Mouse (Mus musculus) embryonic fibroblast, embryonic 13.5 days (primary cell): ENCODE results near the gene Ahnak. TPM values are rescaled to one million over a fixed set of nuclear protein-coding genes. Genes with fewer than 3 reads are reported as not detected.
A peak's percentile ranks its signal among the peaks of the same experiment; 100 is the strongest.
"Not testable (repeated sequence)": the region's sequence is repeated elsewhere in the genome, so short reads cannot be mapped to it uniquely, and the experiment has no call there.

Source experiments
- H3K27ac ChIP-seq: 2 replicates; pipeline ENCODE4 v1.5.1; 2012; ENCODE audit warnings: low read length, control low read depth, inconsistent platforms; ENCODE audit not compliant: insufficient read depth
- H3K4me1 ChIP-seq: 2 replicates; pipeline ENCODE4 v1.6.1; 2011; ENCODE audit warnings: low read length; ENCODE audit not compliant: control insufficient read depth, insufficient read depth
- H3K4me3 ChIP-seq: 2 replicates; pipeline ENCODE4 v1.5.1; 2011; ENCODE audit warnings: mild to moderate bottlenecking, control low read depth, low read length; ENCODE audit not compliant: insufficient read depth
- CTCF ChIP-seq: IDR thresholded peaks from 2 replicates; pipeline ENCODE4 v1.5.1; 2011; ENCODE audit warnings: mild to moderate bottlenecking, control low read depth, low read length, moderate library complexity, borderline replicate concordance; ENCODE audit not compliant: insufficient read depth
- POLR2A ChIP-seq: IDR thresholded peaks from 2 replicates; pipeline ENCODE4 v1.6.1; 2011; ENCODE audit warnings: low read depth, mild to moderate bottlenecking, control low read depth, low read length, moderate library complexity
- polyA plus RNA-seq: library from polyadenylated mRNA; stranded (reverse); fragments of >200 nt; gene quantifications from 2 replicates; pipeline ENCODE4 v1.2.4, GENCODE M21; 2011; ENCODE audit warnings: low read depth; ENCODE audit not compliant: missing spikeins, insufficient read length

The Ahnak gene
- polyA plus RNA-seq, 1 experiment = 559 TPM

- TF ChIP-seq POLR2A (peak; percentile 82), CTCF (no peak)
- H3K27ac ChIP-seq = peak within 1 kb of the TSS; percentile 95
- peak within 1 kb of the TSS; percentile 89 for H3K4me3 ChIP-seq
- peaks cover 8% of the 10 kb centered on the region for H3K4me1 ChIP-seq
Measured at GRCm38 (mm10) chr19:8966590-8967372, 22.3 kb upstream of the Ahnak start, which contains the start of gene Eef1g. Gene Eef1g, plus strand, starts transcription at chr19:8967041.

GRCm38 (mm10) chr19:8967373-8967743 lies 21.7 kb upstream of the Ahnak start:
- peak overlapping the region; percentile 81 for H3K27ac ChIP-seq
- peak overlapping the region; percentile 89 for H3K4me3 ChIP-seq
- H3K4me1 ChIP-seq = peaks cover 9% of the 10 kb centered on the region
- TF ChIP-seq CTCF (no peak), POLR2A (no peak)

- Histone ChIP-seq H3K4me1 (peaks cover 12% of the 10 kb centered on the region), H3K4me3 (peak overlapping the region; percentile 89), H3K27ac (peak overlapping the region; percentile 81)
- no peak for TF ChIP-seq CTCF
Measured at GRCm38 (mm10) chr19:8967893-8968292, 21.2 kb upstream of the Ahnak start.

- H3K4me1 ChIP-seq = peaks cover 15% of the 10 kb centered on the region; the same call in 1 of the 2 replicates
- H3K4me3 ChIP-seq, H3K27ac ChIP-seq: not testable (repeated sequence)
Measured at GRCm38 (mm10) chr19:8972491-8972890, 16.6 kb upstream of the Ahnak start.

- Histone ChIP-seq H3K4me1 (peaks cover 17% of the 10 kb centered on the region; the same call in 1 of the 2 replicates), H3K27ac (no peak overlapping the region), H3K4me3 (no peak overlapping the region)
- TF ChIP-seq POLR2A = no peak
- no peak for TF ChIP-seq CTCF
Measured at GRCm38 (mm10) chr19:8974638-8975037, 14.4 kb upstream of the Ahnak start.

GRCm38 (mm10) chr19:8975491-8975890 lies 13.6 kb upstream of the Ahnak start:
- Histone ChIP-seq H3K4me3 (no peak overlapping the region), H3K27ac (no peak overlapping the region), H3K4me1 (peaks cover 21% of the 10 kb centered on the region; the same call in 1 of the 2 replicates)
- TF ChIP-seq POLR2A (no peak), CTCF (no peak)

- H3K4me1 ChIP-seq = peaks cover 24% of the 10 kb centered on the region
- TF ChIP-seq CTCF = peak; percentile 69; the same call in 1 of the 2 replicates
- no peak for TF ChIP-seq POLR2A
- H3K4me3 ChIP-seq = no peak overlapping the region
- H3K27ac ChIP-seq = peak overlapping the region; percentile 36
Measured at GRCm38 (mm10) chr19:8976535-8976934, 12.5 kb upstream of the Ahnak start.

- Histone ChIP-seq H3K4me3 (no peak overlapping the region), H3K4me1 (peaks cover 42% of the 10 kb centered on the region), H3K27ac (peak overlapping the region; percentile 96)
- TF ChIP-seq CTCF (no peak), POLR2A (0 out of 2 replicates have a peak, but pooled peaks have one; percentile 38)
Measured at GRCm38 (mm10) chr19:8980771-8981170, 8.3 kb upstream of the Ahnak start.

GRCm38 (mm10) chr19:8981450-8982168 lies 7.5 kb upstream of the Ahnak start:
- H3K27ac ChIP-seq = peak overlapping the region; percentile 96
- TF ChIP-seq POLR2A = no peak
- TF ChIP-seq CTCF = no peak
- peaks cover 41% of the 10 kb centered on the region for H3K4me1 ChIP-seq
- H3K4me3 ChIP-seq = no peak overlapping the region

- Histone ChIP-seq H3K4me3 (no peak overlapping the region), H3K27ac (peak overlapping the region; percentile 96), H3K4me1 (peaks cover 44% of the 10 kb centered on the region)
- TF ChIP-seq POLR2A = no peak; the same call in 1 of the 2 replicates
Measured at GRCm38 (mm10) chr19:8982303-8983149, 6.6 kb upstream of the Ahnak start.
